Mouse (Mus musculus) lung, postnatal 0 days (tissue): Measurements from ENCODE around the gene Plcb1.

Source experiments
- CTCF ChIP-seq: IDR thresholded peaks from 2 replicates; pipeline ENCODE4 v1.5.1; 2016; ENCODE audit warnings: antibody characterized with exemption, mild to moderate bottlenecking
- EP300 ChIP-seq: IDR thresholded peaks from 2 replicates; pipeline ENCODE4 v1.6.1; 2016; ENCODE audit warnings: antibody characterized with exemption, mild to moderate bottlenecking, control low read depth

- TF ChIP-seq CTCF, result no peak
- TF ChIP-seq EP300, result no peak
These were observed 180.3 kb downstream of the Plcb1 start for GRCm38 (mm10) chr2:134966131-134966530.
